Mouse (Mus musculus) lung, postnatal 0 days (tissue): ENCODE data around the gene Efl1.

Source experiments
- CTCF ChIP-seq: IDR thresholded peaks from 2 replicates; pipeline ENCODE4 v1.5.1; 2016; ENCODE audit warnings: antibody characterized with exemption, mild to moderate bottlenecking
- EP300 ChIP-seq: IDR thresholded peaks from 2 replicates; pipeline ENCODE4 v1.6.1; 2016; ENCODE audit warnings: antibody characterized with exemption, mild to moderate bottlenecking, control low read depth

DNA sequence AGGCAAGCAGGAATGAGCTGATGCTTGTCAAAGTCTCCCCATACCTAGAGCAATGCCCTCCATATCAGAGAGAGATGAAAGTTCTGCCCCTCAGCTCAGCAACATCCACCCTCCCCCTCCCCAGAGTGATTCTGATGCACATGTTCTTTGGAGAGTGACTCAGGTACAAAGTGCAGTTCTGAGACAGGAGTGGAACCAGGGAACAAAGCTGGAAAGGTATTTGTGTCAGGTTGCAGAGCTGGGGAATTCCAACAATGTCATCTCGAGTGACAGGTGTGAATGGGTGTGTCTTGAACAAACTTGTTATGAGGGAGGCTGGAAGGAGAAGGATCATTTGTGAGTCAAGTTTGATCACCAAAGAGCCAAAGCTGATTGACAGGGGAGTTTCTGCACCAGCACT, 146.1 kb downstream of the Efl1 start:
- TF ChIP-seq CTCF = no peak
- TF ChIP-seq EP300 = peak; percentile 97
